Mouse (Mus musculus): Measurements from ENCODE around the gene Podxl. TPM values are rescaled to one million over a fixed set of nuclear protein-coding genes. Genes with fewer than 3 reads are reported as not detected.

The Podxl gene
- polyA plus RNA-seq, 1 experiment from 2014 or later = 26.0 TPM

DNA sequence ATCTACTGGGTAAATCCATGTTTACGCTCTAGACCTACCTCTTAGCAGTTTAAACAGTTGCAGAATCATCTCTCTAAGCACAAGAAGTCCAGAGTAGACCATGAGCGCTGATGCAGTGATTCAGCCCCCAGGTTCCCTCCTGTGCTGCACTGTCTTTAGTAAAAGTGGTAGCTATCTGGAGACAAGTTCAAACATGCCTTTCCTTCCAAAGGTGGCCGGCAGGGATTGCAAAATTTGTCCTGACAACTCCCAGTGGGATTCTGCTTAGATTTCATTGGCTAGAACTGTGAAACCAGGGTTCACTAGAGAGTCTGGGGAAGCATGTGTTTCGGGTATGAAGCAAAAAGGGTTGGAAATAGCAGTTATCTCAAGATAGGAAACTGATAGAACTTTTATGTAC lies 83.8 kb downstream of the Podxl start:
- no peak overlapping the region for H3K4me2 ChIP-seq
- H3K36me3 ChIP-seq (ENCODE audit: control insufficient read depth, insufficient read depth, low read length) = no peaks in the 10 kb centered on the region
- 84% methylated on average over 4 of the region's 4 CpGs for WGBS (ENCODE audit: insufficient replicate concordance)

DNA sequence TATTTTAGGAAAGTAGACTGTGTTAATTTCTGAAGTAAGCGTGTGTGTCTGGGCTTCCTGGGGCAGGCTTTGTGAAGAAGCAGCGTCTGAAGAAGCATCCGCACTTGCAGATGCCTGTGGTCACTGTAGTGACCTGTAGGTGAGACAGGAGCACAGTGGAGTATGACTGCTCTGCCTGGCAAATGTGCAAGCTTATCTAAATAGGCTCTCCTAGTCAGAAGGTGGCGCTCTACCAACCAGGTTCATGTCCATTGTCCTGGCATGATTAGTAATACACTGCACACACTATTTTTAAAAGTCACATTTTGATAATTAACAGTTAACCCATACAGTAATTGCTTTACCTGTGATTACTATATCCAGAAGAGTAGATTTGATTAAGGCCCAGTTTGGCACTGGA lies 85.6 kb downstream of the Podxl start:
- no peaks in the 10 kb centered on the region for H3K4me1 ChIP-seq (ENCODE audit: control insufficient read depth, insufficient read depth, low read length)
- H3K27me3 ChIP-seq (ENCODE audit: control insufficient read depth, insufficient read depth, low read length) = no peaks in the 10 kb centered on the region
- no peak overlapping the region for H3K27ac ChIP-seq (ENCODE audit: low read depth, low read length)
- ATAC-seq (replicated peaks; ENCODE audit: insufficient number of reproducible peaks, low FRiP score, low TSS enrichment) = no peak
- WGBS (ENCODE audit: insufficient replicate concordance) = 76% methylated on average over 4 of the region's 4 CpGs
- no peak overlapping the region for H3K9ac ChIP-seq (ENCODE audit: low read depth, low read length)
- no peaks in the 10 kb centered on the region for H3K9me3 ChIP-seq (replicated peaks; ENCODE audit: control insufficient read depth, low read length)
- no peak overlapping the region for H3K4me2 ChIP-seq
- 0 out of 2 replicates have a peak, but pooled peaks cover 4% of the 10 kb centered on the region for H3K36me3 ChIP-seq (ENCODE audit: control insufficient read depth, insufficient read depth, low read length)
- H3K4me3 ChIP-seq (ENCODE audit: low read depth, low read length) = no peak overlapping the region

More for the DNA sequence above, 83.8 kb downstream of the Podxl start:
- H3K27ac ChIP-seq (ENCODE audit: low read depth, low read length) = no peak overlapping the region
- no peaks in the 10 kb centered on the region for H3K9me3 ChIP-seq (replicated peaks; ENCODE audit: control insufficient read depth, low read length)
- H3K9ac ChIP-seq (ENCODE audit: low read depth, low read length) = no peak overlapping the region
- H3K4me1 ChIP-seq (ENCODE audit: control insufficient read depth, insufficient read depth, low read length) = no peaks in the 10 kb centered on the region
- no peaks in the 10 kb centered on the region for H3K27me3 ChIP-seq (ENCODE audit: control insufficient read depth, insufficient read depth, low read length)
- H3K4me3 ChIP-seq (ENCODE audit: low read depth, low read length) = no peak overlapping the region
- no peak for ATAC-seq (replicated peaks; ENCODE audit: insufficient number of reproducible peaks, low FRiP score, low TSS enrichment)

Other genes starting within 250 kb of the Podxl start
- gene Mkln1, start 165.2 kb downstream of the Podxl start, polyA plus RNA-seq (2014; fragmentation: Nextera tagmentation; extraction: Ambion mirVana) = 220 and 227 TPM in 2 replicates

All from heart, embryonic 11.5 days (tissue).